Mouse (Mus musculus): ENCODE measurements around the gene Dcp1b. TPM values are rescaled to one million over a fixed set of nuclear protein-coding genes. Genes with fewer than 3 reads are reported as not detected.

The Dcp1b gene
- polyA plus RNA-seq, 2 experiments = 8.9 to 22.3 TPM

DNA sequence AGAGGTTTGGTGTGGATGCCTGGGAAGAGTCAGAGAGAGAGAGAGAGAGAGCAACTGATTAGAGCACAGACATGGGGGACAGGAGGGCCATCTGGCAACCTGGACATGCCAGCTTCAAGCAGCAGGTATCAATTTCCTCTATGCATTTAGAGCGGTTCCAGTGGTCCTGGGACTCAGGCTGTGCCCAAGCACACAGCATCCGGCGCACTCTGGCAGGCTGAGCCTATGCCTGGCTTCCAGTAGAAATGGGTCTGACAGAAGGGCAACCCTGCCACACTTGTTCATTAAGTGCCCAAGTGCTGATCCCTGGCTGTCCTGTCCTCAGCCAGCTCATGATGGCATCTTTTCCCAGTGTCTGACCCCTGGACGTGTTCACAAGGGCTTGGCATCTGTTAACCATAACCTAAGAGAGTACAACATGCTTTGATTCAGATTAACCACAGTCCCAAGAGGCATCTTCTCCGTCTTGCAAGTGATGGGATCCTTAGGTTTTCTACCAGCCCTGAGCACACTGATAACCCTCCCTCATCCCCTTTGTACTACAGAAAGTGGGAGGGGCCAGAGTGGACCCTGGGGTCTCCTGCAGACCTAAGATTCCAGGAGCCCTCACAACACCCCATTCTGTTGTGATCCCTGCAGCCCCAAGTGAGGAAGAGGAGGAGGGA, 64.4 kb downstream of the Dcp1b start:
- H3K27ac ChIP-seq (replicated peaks; ENCODE audit: low read depth, low read length) = no peak overlapping the region
- DNase-seq (ENCODE audit: low spot score) (no peak), ATAC-seq (ENCODE audit: low FRiP score, low read depth) (no peak)
- H3K4me1 ChIP-seq (ENCODE audit: control insufficient read depth, insufficient read depth, low read length) = peaks cover 6% of the 10 kb centered on the region; the same call in 1 of the 2 replicates
- 68% methylated on average over 5 of the region's 5 CpGs for WGBS
- H3K4me3 ChIP-seq (replicated peaks; ENCODE audit: low read length) = no peak overlapping the region
- H3K4me2 ChIP-seq (replicated peaks; ENCODE audit: low read depth, low read length, severe bottlenecking) = no peak overlapping the region
- no peak for TF ChIP-seq POLR2A (IDR thresholded peaks at IDR 0.05; ENCODE audit: borderline replicate concordance, extremely low read depth, insufficient read depth, insufficient read length)
- no peaks in the 10 kb centered on the region for H3K9me3 ChIP-seq (ENCODE audit: control insufficient read depth, low read length)
- no peak overlapping the region for H3K9ac ChIP-seq (ENCODE audit: low read depth, low read length, severe bottlenecking)
- no peaks in the 10 kb centered on the region for H3K27me3 ChIP-seq (ENCODE audit: control insufficient read depth, insufficient read depth, low read length)
- no peaks in the 10 kb centered on the region for H3K36me3 ChIP-seq (ENCODE audit: control insufficient read depth, insufficient read depth, low read length)

DNA sequence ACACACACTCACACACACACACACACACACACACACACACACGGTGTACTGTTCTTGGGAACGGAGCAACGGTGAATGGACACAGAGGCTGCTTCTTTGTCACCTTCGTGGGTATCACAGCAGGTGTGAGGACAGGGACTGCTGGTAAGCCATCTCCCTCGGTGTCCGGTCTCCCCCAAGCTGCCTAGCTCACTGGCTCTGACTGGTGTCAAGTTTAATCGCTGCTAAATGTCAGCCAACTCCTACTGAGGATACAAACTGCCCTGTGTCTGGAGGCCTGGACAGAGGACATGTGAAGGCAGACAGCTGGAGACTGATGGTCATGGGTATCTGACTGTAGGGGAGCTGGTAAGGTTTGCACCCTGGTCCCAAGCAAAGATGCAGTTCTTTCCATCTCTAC, 65.2 kb downstream of the Dcp1b start:
- DNase-seq (ENCODE audit: low spot score) = no peak
- Histone ChIP-seq H3K36me3 (ENCODE audit: control insufficient read depth, insufficient read depth, low read length) (no peaks in the 10 kb centered on the region), H3K9me3 (ENCODE audit: control insufficient read depth, low read length) (no peaks in the 10 kb centered on the region), H3K9ac (ENCODE audit: low read depth, low read length, severe bottlenecking) (no peak overlapping the region), H3K27ac (replicated peaks; ENCODE audit: low read depth, low read length) (no peak overlapping the region), H3K4me1 (ENCODE audit: control insufficient read depth, insufficient read depth, low read length) (peaks cover 6% of the 10 kb centered on the region; the same call in 1 of the 2 replicates), H3K27me3 (ENCODE audit: control insufficient read depth, insufficient read depth, low read length) (no peaks in the 10 kb centered on the region), H3K4me3 (replicated peaks; ENCODE audit: low read length) (no peak overlapping the region), H3K4me2 (replicated peaks; ENCODE audit: low read depth, low read length, severe bottlenecking) (no peak overlapping the region)
- no peak for TF ChIP-seq POLR2A (IDR thresholded peaks at IDR 0.05; ENCODE audit: borderline replicate concordance, extremely low read depth, insufficient read depth, insufficient read length)
- WGBS = 77% methylated on average over 7 of the region's 7 CpGs
- no peak for ATAC-seq (ENCODE audit: low FRiP score, low read depth)

GRCm38 (mm10) chr6:119240871-119241705, 66.0 kb downstream of the Dcp1b start:
- 56% methylated on average over 21 of the region's 21 CpGs for WGBS
- no peak for DNase-seq (ENCODE audit: low spot score)
- no peak for TF ChIP-seq POLR2A (IDR thresholded peaks at IDR 0.05; ENCODE audit: borderline replicate concordance, extremely low read depth, insufficient read depth, insufficient read length)

DNA sequence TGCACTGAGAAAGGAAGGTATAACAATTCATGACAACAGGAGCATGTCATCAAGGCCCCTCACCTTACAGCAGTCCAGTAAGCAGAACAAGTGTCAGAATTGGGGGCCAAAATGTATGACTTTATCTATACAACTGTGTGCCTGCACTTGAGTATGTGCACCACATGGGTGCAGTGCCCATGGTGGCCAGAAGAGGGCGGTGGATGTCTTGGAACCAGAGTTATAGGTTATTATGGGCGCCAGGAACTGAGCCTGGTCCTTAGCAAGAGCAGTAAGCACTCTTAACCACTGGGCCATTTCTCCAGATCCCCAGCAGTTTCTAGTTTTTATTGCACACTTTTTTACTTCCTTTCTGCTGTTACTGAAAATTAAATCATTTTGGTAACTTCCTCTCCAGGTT, 71.0 kb downstream of the Dcp1b start:
- no peaks in the 10 kb centered on the region for H3K36me3 ChIP-seq (ENCODE audit: control insufficient read depth, insufficient read depth, low read length)
- 56% methylated on average over 2 of the region's 2 CpGs for WGBS
- no peaks in the 10 kb centered on the region for H3K4me1 ChIP-seq (ENCODE audit: control insufficient read depth, insufficient read depth, low read length)
- no peak overlapping the region for H3K27ac ChIP-seq (replicated peaks; ENCODE audit: low read depth, low read length)
- H3K9me3 ChIP-seq (ENCODE audit: control insufficient read depth, low read length) = peaks cover 5% of the 10 kb centered on the region; the same call in 1 of the 2 replicates
- ATAC-seq (ENCODE audit: low FRiP score, low read depth) (no peak), DNase-seq (ENCODE audit: low spot score) (no peak)
- no peaks in the 10 kb centered on the region for H3K27me3 ChIP-seq (ENCODE audit: control insufficient read depth, insufficient read depth, low read length)
- no peak overlapping the region for H3K4me2 ChIP-seq (replicated peaks; ENCODE audit: low read depth, low read length, severe bottlenecking)
- no peak overlapping the region for H3K4me3 ChIP-seq (replicated peaks; ENCODE audit: low read length)
- no peak for TF ChIP-seq POLR2A (IDR thresholded peaks at IDR 0.05; ENCODE audit: borderline replicate concordance, extremely low read depth, insufficient read depth, insufficient read length)
- H3K9ac ChIP-seq (ENCODE audit: low read depth, low read length, severe bottlenecking) = no peak overlapping the region

More at GRCm38 (mm10) chr6:119240871-119241705, 66.0 kb downstream of the Dcp1b start:
- no peak overlapping the region for H3K27ac ChIP-seq (replicated peaks; ENCODE audit: low read depth, low read length)
- H3K4me1 ChIP-seq (ENCODE audit: control insufficient read depth, insufficient read depth, low read length) = peaks cover 6% of the 10 kb centered on the region; the same call in 1 of the 2 replicates
- no peaks in the 10 kb centered on the region for H3K36me3 ChIP-seq (ENCODE audit: control insufficient read depth, insufficient read depth, low read length)
- no peak overlapping the region for H3K4me3 ChIP-seq (replicated peaks; ENCODE audit: low read length)
- H3K27me3 ChIP-seq (ENCODE audit: control insufficient read depth, insufficient read depth, low read length) = no peaks in the 10 kb centered on the region
- H3K9ac ChIP-seq (ENCODE audit: low read depth, low read length, severe bottlenecking) = no peak overlapping the region
- ATAC-seq (ENCODE audit: low FRiP score, low read depth) = no peak
- H3K9me3 ChIP-seq (ENCODE audit: control insufficient read depth, low read length) = peaks cover 2% of the 10 kb centered on the region; the same call in 1 of the 2 replicates
- H3K4me2 ChIP-seq (replicated peaks; ENCODE audit: low read depth, low read length, severe bottlenecking) = no peak overlapping the region

GRCm38 (mm10) chr6:119248578-119248977, 73.5 kb downstream of the Dcp1b start:
- Histone ChIP-seq H3K27ac (replicated peaks; ENCODE audit: low read depth, low read length) (no peak overlapping the region), H3K9ac (ENCODE audit: low read depth, low read length, severe bottlenecking) (no peak overlapping the region), H3K36me3 (ENCODE audit: control insufficient read depth, insufficient read depth, low read length) (no peaks in the 10 kb centered on the region), H3K4me3 (replicated peaks; ENCODE audit: low read length) (no peak overlapping the region), H3K4me1 (ENCODE audit: control insufficient read depth, insufficient read depth, low read length) (no peaks in the 10 kb centered on the region), H3K4me2 (replicated peaks; ENCODE audit: low read depth, low read length, severe bottlenecking) (no peak overlapping the region), H3K27me3 (ENCODE audit: control insufficient read depth, insufficient read depth, low read length) (no peaks in the 10 kb centered on the region), H3K9me3 (ENCODE audit: control insufficient read depth, low read length) (peaks cover 5% of the 10 kb centered on the region; the same call in 1 of the 2 replicates)
- 82% methylated on average over 3 of the region's 3 CpGs for WGBS
- DNase-seq (ENCODE audit: low spot score) = peak; percentile 9
- ATAC-seq (ENCODE audit: low FRiP score, low read depth) = no peak
- no peak for TF ChIP-seq POLR2A (IDR thresholded peaks at IDR 0.05; ENCODE audit: borderline replicate concordance, extremely low read depth, insufficient read depth, insufficient read length)

Measured in limb, embryonic 14.5 days (tissue).